Mouse (Mus musculus) cerebellum, adult 9-11 months (tissue): ENCODE data around the gene Clptm1.
A peak's percentile ranks its signal among the peaks of the same experiment; 100 is the strongest.

Experiments used
- DNase-seq: peaks from one replicate; pipeline ENCODE4 v3.0.0; 2022

Gene Clptm1

DNA sequence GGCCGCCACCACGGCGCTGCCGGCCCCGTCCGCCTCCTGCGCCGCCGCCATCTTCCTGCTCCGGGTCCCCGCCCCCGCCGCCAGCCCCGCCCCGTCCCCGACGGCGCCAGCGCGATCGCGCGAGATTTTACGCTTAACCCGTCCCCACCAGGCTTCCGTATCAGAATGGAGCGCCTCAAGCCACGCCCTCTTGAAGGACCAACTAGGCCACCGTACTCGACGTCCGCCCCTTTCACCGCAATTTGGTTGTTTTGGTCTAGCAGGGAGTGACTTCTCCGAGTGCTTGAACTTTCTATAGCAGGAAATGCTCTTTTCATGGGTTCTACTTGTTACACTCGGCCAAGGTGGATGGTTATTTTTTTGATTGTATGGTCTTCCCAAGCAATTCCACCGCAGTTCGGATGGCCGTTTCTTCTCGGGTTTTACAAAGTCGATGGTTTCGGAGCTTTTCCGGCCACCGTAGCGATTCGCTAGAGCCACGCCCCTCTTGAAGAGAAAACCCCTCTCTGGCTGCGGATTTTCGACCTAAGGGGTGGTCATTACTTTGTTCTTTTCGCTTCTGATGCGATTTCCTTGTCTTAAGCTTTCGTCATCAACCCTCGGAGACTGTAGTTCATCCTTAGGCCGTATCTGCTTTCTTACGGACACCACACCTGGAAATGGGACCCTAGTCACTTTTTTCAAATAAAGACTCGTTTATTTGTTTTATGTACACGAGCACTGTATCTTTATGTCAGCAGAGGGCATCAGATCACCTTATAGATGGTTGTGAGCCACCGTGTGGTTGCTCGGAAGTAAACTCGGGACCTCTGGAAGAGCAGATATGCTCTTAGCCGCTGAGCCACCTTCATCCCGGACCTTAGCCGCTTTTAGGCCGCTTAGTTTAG, at the start of gene Clptm1:
Clptm1 (minus strand) TSS at position 79 of the 887 bp plus-strand sequence.
- peak; percentile 97 for DNase-seq

DNA sequence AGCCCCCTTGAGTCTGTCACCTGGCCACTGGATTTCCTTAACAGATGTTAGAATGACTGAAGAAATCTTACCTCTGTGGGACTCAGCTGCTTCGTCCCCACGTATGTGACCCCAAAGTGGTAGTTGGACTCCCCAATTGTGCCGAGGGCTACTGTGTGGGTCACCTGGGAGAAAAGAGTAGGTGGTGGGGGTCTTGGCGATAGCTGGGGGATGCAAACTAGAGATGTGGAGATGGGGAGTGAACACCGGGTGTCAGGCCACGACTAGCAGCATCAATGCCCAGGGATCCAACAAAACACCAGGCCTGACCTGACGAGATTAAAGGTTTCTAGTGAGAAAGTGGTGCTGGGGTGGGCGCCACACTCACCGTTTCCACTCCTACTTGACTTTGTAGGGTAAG, 48.8 kb upstream of the Clptm1 start:
- DNase-seq, result no peak

DNA sequence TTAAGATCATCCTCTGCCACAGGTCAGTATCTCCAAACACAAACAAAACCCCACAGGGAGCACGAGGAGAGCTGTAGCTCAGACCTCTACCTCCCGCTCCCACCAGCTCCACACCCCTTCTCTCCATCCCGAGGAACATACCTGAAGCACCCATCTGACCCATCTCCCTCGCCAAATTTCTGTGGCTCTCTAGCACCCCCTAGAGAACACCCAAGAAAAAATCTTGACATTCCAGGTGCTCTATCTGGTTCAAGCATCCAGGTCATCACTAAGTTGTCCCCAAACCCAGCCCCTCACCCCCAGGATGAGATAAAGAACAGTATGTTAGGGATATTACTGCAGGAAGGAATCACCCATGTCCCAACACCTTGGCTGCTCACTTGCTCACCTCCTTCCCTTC, 48.4 kb upstream of the Clptm1 start:
- DNase-seq, result peak; percentile 62

DNA sequence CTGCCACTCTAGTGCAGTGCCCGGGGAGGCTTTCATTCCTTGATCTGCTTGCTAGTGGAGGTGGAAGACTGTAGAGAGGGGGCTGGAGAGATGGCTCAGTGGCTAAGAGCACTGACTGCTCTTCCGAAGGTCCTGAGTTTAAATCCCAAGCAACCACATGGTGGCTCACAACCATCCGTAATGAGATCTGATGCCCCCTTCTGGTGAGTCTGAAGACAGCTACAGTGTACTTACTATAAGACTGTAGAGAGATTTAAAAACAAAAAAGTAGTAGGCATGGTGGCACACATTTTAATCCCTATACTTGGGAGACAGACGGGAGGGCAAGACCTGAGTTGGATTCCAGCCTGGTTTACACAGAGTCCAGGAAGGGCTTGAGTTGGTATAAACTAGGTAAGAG, 47.6 kb upstream of the Clptm1 start:
- DNase-seq, result peak; percentile 37

DNA sequence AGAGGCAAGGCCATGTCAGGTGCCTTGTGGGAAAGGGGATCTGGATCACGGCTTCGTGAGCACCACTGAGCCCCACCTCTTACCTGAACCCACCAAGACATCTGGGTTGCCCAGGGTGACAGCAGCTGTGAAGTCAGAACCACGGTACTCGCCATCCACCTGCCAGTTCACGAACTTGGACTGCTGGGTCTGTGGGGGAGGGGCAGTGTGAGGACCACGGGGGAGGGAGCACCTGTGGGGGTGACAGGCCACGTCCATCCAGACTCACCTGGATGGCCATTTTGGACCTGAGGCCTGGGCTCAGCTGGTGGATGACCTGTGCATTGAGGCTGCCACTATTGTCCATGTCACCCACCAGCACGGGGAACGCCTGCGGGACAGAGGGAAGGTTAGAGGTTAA, 45.8 kb upstream of the Clptm1 start:
- peak; percentile 37 for DNase-seq

DNA sequence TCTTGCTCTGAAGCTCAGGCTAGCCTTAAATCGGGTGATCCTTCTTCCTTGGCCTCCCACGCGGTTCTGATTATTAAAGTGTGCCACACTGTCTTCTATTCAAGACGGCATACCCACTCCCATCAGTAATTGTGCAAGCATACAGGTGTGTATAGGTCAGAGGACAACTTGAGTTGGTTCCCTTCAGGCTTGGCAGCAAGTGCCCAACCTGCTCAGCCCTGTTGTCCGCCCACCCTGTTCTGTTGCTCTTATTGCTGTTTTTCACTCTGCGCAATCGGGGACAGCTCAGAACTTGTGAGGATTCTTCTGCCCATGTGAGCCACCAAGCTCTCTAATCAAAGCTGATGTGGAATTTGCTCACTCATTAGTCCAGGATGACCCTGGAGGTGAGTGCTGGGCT, 40.4 kb upstream of the Clptm1 start:
- no peak for DNase-seq

GRCm38 (mm10) chr7:19704475-19704874, 39.6 kb upstream of the Clptm1 start:
- DNase-seq, result no peak

- DNase-seq, result no peak
These were observed 38.2 kb upstream of the Clptm1 start for GRCm38 (mm10) chr7:19702859-19703555.

DNA sequence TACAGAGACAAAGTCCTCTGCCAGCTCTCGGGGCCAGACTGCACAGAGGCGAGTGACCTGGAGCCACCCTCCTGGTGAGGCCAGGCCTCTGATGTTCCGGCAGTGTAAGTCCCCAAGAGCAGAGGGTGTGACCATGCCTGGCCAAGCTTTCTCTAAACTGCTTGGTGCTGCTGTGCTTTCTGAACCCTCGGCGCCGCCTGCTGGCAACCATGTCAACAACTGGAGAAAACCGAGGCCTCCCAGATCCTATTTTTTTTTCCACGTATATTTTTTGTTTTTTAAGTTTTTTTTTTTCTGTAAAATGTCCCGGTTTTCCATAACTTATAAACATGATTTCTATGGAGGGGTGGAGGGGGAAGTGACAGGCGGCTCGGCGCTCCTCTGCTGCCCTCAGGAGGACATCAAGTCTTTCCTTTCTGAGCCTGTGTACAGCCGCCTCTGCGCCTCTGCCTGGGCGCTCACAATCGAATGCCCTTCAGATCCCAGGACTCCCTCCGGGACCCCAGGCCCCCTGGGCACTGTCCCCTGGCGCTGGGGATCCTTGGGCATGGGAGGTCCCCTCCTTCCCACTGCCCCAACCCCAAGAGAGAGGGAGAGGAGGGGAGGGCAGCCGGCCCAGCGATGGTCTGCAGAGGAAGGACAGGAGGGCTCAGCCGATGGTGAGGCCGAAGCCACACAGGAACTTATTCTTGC, 36.4 kb upstream of the Clptm1 start:
- peak; percentile 37 for DNase-seq

GRCm38 (mm10) chr7:19700299-19701068, 35.7 kb upstream of the Clptm1 start:
- DNase-seq, result no peak

DNA sequence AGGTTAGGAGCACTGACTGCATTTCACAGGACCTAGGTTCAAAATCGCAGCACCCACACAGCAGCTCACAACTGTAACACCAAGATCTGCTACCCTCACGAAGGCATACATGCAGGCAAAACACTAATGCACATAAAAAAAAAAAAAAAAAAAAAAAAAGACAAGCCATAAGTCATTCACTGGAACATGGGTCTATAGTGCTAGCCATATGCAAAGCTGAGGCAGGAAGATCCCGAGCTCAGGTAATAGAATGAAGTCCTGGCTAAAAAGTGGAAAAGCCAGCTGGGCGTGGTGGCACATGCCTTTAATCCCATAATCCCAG, 35.0 kb upstream of the Clptm1 start:
- no peak for DNase-seq

DNA sequence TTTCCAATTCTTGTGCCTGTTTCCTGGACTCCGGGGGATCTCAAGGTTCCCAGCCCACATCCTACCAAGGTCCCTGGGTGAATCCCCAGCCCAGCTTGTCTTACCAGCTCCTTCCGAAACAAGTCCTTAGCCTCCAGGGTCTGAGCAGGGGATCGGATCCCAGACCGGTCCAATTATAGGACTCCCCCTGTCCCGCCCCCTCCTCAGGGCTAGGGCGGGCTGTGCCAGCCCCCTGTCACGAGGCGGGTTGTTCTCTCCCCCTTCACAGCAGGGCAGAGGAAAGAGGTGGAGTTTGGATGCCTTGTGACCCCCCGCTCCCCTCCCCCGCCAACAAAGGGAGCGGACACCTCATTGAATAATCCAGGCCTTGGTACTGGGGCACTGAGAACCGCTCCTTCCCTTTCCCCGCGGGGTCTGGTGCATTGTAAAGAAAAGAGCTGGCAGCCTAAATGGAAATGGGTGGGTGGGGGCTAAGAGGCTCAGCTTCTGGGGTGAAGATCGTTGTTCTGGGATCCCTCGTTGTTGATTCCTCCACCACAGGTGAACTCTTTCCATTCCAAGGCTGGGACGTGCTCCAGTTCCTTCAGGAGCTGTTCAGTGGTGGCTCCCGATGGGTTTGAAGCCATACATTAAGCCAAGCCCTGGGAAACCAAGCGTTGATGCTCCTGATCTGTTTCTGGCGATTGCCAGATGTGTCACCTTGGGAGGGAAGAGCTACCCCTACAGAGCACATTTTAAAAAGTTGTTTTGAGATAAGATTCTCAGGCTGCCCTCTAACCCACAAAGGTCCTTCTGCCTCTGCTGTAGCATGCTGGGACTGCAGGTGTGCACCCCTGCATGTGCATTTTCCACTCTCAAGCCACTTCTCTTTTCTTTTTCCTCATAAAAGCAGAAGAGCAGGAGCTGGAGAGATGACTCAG, 34.3 kb upstream of the Clptm1 start, which contains the start of gene Apoe:
Apoe (minus strand) TSS at position 282 of the 920 bp plus-strand sequence.
- peak; percentile 63 for DNase-seq

GRCm38 (mm10) chr7:19697949-19698906, 33.4 kb upstream of the Clptm1 start:
- DNase-seq, result no peak

GRCm38 (mm10) chr7:19696336-19696873, 31.6 kb upstream of the Clptm1 start:
- DNase-seq, result no peak

DNA sequence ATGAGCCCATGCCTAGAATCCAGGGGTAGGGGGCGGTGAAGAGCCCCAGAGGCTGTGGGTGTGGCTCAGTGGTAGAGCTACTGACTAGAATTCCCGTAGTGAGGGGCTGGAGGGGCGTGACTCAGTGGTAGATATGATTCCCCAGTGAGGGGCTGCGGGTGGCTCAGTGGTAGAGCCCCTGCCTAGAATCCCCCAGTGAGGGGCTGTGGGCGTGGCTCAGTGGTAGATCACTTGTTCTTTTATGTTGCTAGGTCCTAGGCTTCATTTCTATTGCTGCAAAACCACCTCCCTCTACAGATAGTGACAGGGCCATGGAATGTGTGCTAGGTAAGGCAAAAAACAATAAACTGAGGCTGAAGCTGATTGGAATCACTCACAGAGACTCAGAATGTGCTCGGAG, 31.0 kb upstream of the Clptm1 start:
- no peak for DNase-seq

GRCm38 (mm10) chr7:19695213-19695594, 30.4 kb upstream of the Clptm1 start:
- DNase-seq, result no peak

- DNase-seq, result no peak
These were observed 29.7 kb upstream of the Clptm1 start for GRCm38 (mm10) chr7:19694336-19695212.

- peak; percentile 46 for DNase-seq
These were observed 28.6 kb upstream of the Clptm1 start for GRCm38 (mm10) chr7:19693421-19693820.
